Mouse (Mus musculus): Measurements from ENCODE around the gene Slc6a9.

Gene Slc6a9

GRCm38 (mm10) chr4:117878301-117878700, 44.0 kb downstream of the Slc6a9 start:
- no peak for DNase-seq (ENCODE audit: low read depth, low spot score)

GRCm38 (mm10) chr4:117878703-117879102, 44.4 kb downstream of the Slc6a9 start:
- DNase-seq (ENCODE audit: low read depth, low spot score), result no peak

GRCm38 (mm10) chr4:117882701-117883691, 48.7 kb downstream of the Slc6a9 start, which contains the start of gene B4galt2:
TSS of gene B4galt2 (minus strand) at chr4:117883487.
- no peak for DNase-seq (ENCODE audit: low read depth, low spot score)

GRCm38 (mm10) chr4:117884146-117884545, 49.8 kb downstream of the Slc6a9 start:
- no peak for DNase-seq (ENCODE audit: low read depth, low spot score)

GRCm38 (mm10) chr4:117885093-117885492, 50.8 kb downstream of the Slc6a9 start:
- no peak for DNase-seq (ENCODE audit: low read depth, low spot score)

- no peak for DNase-seq (ENCODE audit: low read depth, low spot score)
Observed at GRCm38 (mm10) chr4:117885994-117886393, 51.7 kb downstream of the Slc6a9 start.

GRCm38 (mm10) chr4:117886644-117887043, 52.3 kb downstream of the Slc6a9 start:
- no peak for DNase-seq (ENCODE audit: low read depth, low spot score)

- peak; percentile 86 for DNase-seq (ENCODE audit: low read depth, low spot score)
Observed at GRCm38 (mm10) chr4:117887133-117887532, 52.8 kb downstream of the Slc6a9 start, which contains the start of gene Atp6v0b. TSS of gene Atp6v0b (minus strand) at chr4:117887333.

GRCm38 (mm10) chr4:117887920-117888319, 53.6 kb downstream of the Slc6a9 start:
- DNase-seq (ENCODE audit: low read depth, low spot score), result no peak

- no peak for DNase-seq (ENCODE audit: low read depth, low spot score)
Observed at GRCm38 (mm10) chr4:117889471-117889870, 55.2 kb downstream of the Slc6a9 start.

- no peak for DNase-seq (ENCODE audit: low read depth, low spot score)
Observed at GRCm38 (mm10) chr4:117890031-117890430, 55.7 kb downstream of the Slc6a9 start.

GRCm38 (mm10) chr4:117890750-117891149, 56.4 kb downstream of the Slc6a9 start:
- DNase-seq (ENCODE audit: low read depth, low spot score), result no peak

- DNase-seq (ENCODE audit: low read depth, low spot score), result peak; percentile 86
Observed at GRCm38 (mm10) chr4:117891738-117892161, 57.4 kb downstream of the Slc6a9 start, which contains the start of gene Dph2. TSS of gene Dph2 (minus strand) at chr4:117892032.

GRCm38 (mm10) chr4:117893376-117893775, 59.1 kb downstream of the Slc6a9 start:
- DNase-seq (ENCODE audit: low read depth, low spot score), result no peak

- no peak for DNase-seq (ENCODE audit: low read depth, low spot score)
Observed at GRCm38 (mm10) chr4:117894601-117895000, 60.3 kb downstream of the Slc6a9 start.

- no peak for DNase-seq (ENCODE audit: low read depth, low spot score)
Observed at GRCm38 (mm10) chr4:117895339-117895738, 61.0 kb downstream of the Slc6a9 start.

- no peak for DNase-seq (ENCODE audit: low read depth, low spot score)
Observed at GRCm38 (mm10) chr4:117896031-117896430, 61.7 kb downstream of the Slc6a9 start.

GRCm38 (mm10) chr4:117898111-117898510, 63.8 kb downstream of the Slc6a9 start:
- DNase-seq (ENCODE audit: low read depth, low spot score), result no peak

- DNase-seq (ENCODE audit: low read depth, low spot score), result no peak
Observed at GRCm38 (mm10) chr4:117904094-117904493, 69.8 kb downstream of the Slc6a9 start.

GRCm38 (mm10) chr4:117904761-117905160, 70.5 kb downstream of the Slc6a9 start:
- DNase-seq (ENCODE audit: low read depth, low spot score), result no peak

GRCm38 (mm10) chr4:117906196-117906595, 71.9 kb downstream of the Slc6a9 start:
- DNase-seq (ENCODE audit: low read depth, low spot score), result peak; percentile 90

- no peak for DNase-seq (ENCODE audit: low read depth, low spot score)
Observed at GRCm38 (mm10) chr4:117908834-117909453, 74.6 kb downstream of the Slc6a9 start.
